Mouse (Mus musculus): ENCODE measurements around the gene Lix1. TPM values are rescaled to one million over a fixed set of nuclear protein-coding genes. Genes with fewer than 3 reads are reported as not detected.

Gene Lix1
- total and polyA plus RNA-seq, 2 experiments: 0.07 to 0.46 TPM

GRCm38 (mm10) chr17:17424609-17425307 is 22.3 kb downstream of the Lix1 start:
- no peak for DNase-seq (ENCODE audit: extremely low read depth, low read depth, low spot score)
- H3K27ac ChIP-seq (replicated peaks; ENCODE audit: insufficient read depth, low read depth, low read length): no peak overlapping the region
- no peaks in the 10 kb centered on the region for H3K36me3 ChIP-seq (ENCODE audit: control insufficient read depth, insufficient read depth, low read length)
- no peaks in the 10 kb centered on the region for H3K27me3 ChIP-seq (ENCODE audit: control insufficient read depth, insufficient read depth, low read length)
- no peaks in the 10 kb centered on the region for H3K4me1 ChIP-seq (ENCODE audit: control insufficient read depth, insufficient read depth, low read length)
- no peaks in the 10 kb centered on the region for H3K79me2 ChIP-seq (ENCODE audit: control insufficient read depth, insufficient read depth, low read length)
- WGBS: 45% methylated on average over 4 of the region's 4 CpGs
- H3K9ac ChIP-seq (ENCODE audit: low read depth, low read length): no peak overlapping the region
- TF ChIP-seq POLR2A (IDR thresholded peaks at IDR 0.05; ENCODE audit: extremely low read depth, insufficient read depth, low read length) (no peak), CTCF (IDR thresholded peaks at IDR 0.05; ENCODE audit: low read depth, low read length) (no peak)
- no peak overlapping the region for H3K4me3 ChIP-seq (ENCODE audit: insufficient read depth, low read depth, low read length)

DNA sequence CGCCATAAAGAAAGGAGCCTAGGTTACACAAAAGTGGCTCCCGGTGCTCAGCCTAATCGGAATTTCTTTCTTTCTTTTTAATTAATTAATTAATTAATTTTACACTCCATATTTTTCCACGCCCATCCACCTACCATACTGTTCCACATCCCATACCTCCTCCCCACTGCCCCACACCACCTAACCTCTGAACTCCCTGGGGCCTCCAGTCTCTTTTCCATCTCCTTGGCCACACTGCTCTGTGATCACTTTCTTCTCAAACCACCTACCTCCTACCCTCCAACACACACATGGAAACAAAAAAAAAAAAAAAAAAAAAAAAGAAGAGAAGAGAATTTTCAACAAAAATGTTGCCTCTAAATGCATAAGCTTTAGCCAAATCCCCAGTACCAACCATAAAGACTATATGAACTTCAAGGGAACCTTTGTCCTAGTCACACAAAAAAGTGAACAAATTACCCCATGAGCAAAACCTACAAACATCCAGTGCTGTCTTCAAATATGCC is 22.9 kb downstream of the Lix1 start:
- H3K36me3 ChIP-seq (ENCODE audit: control insufficient read depth, insufficient read depth, low read length): no peaks in the 10 kb centered on the region
- H3K9ac ChIP-seq (ENCODE audit: low read depth, low read length): no peak overlapping the region
- no peaks in the 10 kb centered on the region for H3K27me3 ChIP-seq (ENCODE audit: control insufficient read depth, insufficient read depth, low read length)
- WGBS: 66% methylated on average over 4 of the region's 4 CpGs
- no peak overlapping the region for H3K4me3 ChIP-seq (ENCODE audit: insufficient read depth, low read depth, low read length)
- no peak overlapping the region for H3K27ac ChIP-seq (replicated peaks; ENCODE audit: insufficient read depth, low read depth, low read length)
- no peaks in the 10 kb centered on the region for H3K79me2 ChIP-seq (ENCODE audit: control insufficient read depth, insufficient read depth, low read length)
- no peaks in the 10 kb centered on the region for H3K4me1 ChIP-seq (ENCODE audit: control insufficient read depth, insufficient read depth, low read length)
- no peak for TF ChIP-seq POLR2A (IDR thresholded peaks at IDR 0.05; ENCODE audit: extremely low read depth, insufficient read depth, low read length)
- DNase-seq (ENCODE audit: extremely low read depth, low read depth, low spot score): no peak

- no peak for DNase-seq (ENCODE audit: extremely low read depth, low read depth, low spot score)
- no peak for TF ChIP-seq POLR2A (IDR thresholded peaks at IDR 0.05; ENCODE audit: extremely low read depth, insufficient read depth, low read length)
- no peak for TF ChIP-seq CTCF (IDR thresholded peaks at IDR 0.05; ENCODE audit: low read depth, low read length)
- Histone ChIP-seq H3K4me3 (ENCODE audit: insufficient read depth, low read depth, low read length) (no peak overlapping the region), H3K27ac (replicated peaks; ENCODE audit: insufficient read depth, low read depth, low read length) (no peak overlapping the region), H3K9ac (ENCODE audit: low read depth, low read length) (no peak overlapping the region), H3K27me3 (ENCODE audit: control insufficient read depth, insufficient read depth, low read length) (no peaks in the 10 kb centered on the region), H3K79me2 (ENCODE audit: control insufficient read depth, insufficient read depth, low read length) (no peaks in the 10 kb centered on the region), H3K4me1 (ENCODE audit: control insufficient read depth, insufficient read depth, low read length) (no peaks in the 10 kb centered on the region), H3K36me3 (ENCODE audit: control insufficient read depth, insufficient read depth, low read length) (no peaks in the 10 kb centered on the region)
- WGBS: 66% methylated on average over 3 of the region's 3 CpGs
Measured at GRCm38 (mm10) chr17:17425906-17426305, 23.4 kb downstream of the Lix1 start.

GRCm38 (mm10) chr17:17428888-17429287 is 26.4 kb downstream of the Lix1 start:
- WGBS: 84% methylated on average over 2 of the region's 2 CpGs
- no peaks in the 10 kb centered on the region for H3K4me1 ChIP-seq (ENCODE audit: control insufficient read depth, insufficient read depth, low read length)
- H3K9ac ChIP-seq (ENCODE audit: low read depth, low read length): no peak overlapping the region
- no peaks in the 10 kb centered on the region for H3K36me3 ChIP-seq (ENCODE audit: control insufficient read depth, insufficient read depth, low read length)
- no peaks in the 10 kb centered on the region for H3K79me2 ChIP-seq (ENCODE audit: control insufficient read depth, insufficient read depth, low read length)
- DNase-seq (ENCODE audit: extremely low read depth, low read depth, low spot score): no peak
- TF ChIP-seq POLR2A (IDR thresholded peaks at IDR 0.05; ENCODE audit: extremely low read depth, insufficient read depth, low read length) (no peak), CTCF (IDR thresholded peaks at IDR 0.05; ENCODE audit: low read depth, low read length) (no peak)
- H3K27ac ChIP-seq (replicated peaks; ENCODE audit: insufficient read depth, low read depth, low read length): no peak overlapping the region
- H3K4me3 ChIP-seq (ENCODE audit: insufficient read depth, low read depth, low read length): no peak overlapping the region
- H3K27me3 ChIP-seq (ENCODE audit: control insufficient read depth, insufficient read depth, low read length): no peaks in the 10 kb centered on the region

- no peaks in the 10 kb centered on the region for H3K27me3 ChIP-seq (ENCODE audit: control insufficient read depth, insufficient read depth, low read length)
- no peak overlapping the region for H3K9ac ChIP-seq (ENCODE audit: low read depth, low read length)
- TF ChIP-seq POLR2A (IDR thresholded peaks at IDR 0.05; ENCODE audit: extremely low read depth, insufficient read depth, low read length): no peak
- TF ChIP-seq CTCF (IDR thresholded peaks at IDR 0.05; ENCODE audit: low read depth, low read length): no peak
- H3K79me2 ChIP-seq (ENCODE audit: control insufficient read depth, insufficient read depth, low read length): no peaks in the 10 kb centered on the region
- H3K27ac ChIP-seq (replicated peaks; ENCODE audit: insufficient read depth, low read depth, low read length): no peak overlapping the region
- H3K36me3 ChIP-seq (ENCODE audit: control insufficient read depth, insufficient read depth, low read length): no peaks in the 10 kb centered on the region
- H3K4me3 ChIP-seq (ENCODE audit: insufficient read depth, low read depth, low read length): no peak overlapping the region
- no peaks in the 10 kb centered on the region for H3K4me1 ChIP-seq (ENCODE audit: control insufficient read depth, insufficient read depth, low read length)
- 77% methylated on average over 4 of the region's 4 CpGs for whole genome bisulfite sequencing
- DNase-seq (ENCODE audit: extremely low read depth, low read depth, low spot score): no peak
Measured at GRCm38 (mm10) chr17:17433679-17434078, 31.2 kb downstream of the Lix1 start.

DNA sequence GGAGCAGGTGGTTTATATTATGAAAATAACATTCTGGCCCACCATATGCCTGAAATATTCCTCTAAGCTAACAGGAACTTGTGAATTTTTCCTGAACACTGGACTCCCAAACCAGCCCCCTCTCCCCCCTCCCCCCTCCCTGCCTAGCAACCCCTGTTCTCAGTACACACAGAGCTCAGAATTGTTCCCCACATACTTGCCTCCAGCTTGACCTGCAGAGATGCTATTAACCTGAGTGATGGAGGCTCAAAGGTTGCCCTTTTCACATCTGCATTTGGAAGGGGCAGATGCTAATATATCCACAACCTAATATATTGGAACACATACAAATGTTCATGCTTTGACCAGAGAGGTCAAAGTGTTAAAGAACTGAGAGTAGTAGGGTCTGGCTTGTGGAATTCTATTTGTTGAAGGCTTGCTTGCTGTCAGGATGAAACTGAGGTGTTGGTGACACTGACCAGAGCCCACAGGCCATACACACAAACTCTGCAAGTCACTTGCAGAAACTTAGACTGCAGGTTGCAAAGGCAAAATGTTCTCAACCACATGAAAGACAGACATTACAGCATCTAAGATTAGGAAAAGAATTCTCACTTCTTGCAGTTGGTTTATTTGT is 36.2 kb downstream of the Lix1 start:
- Histone ChIP-seq H3K79me2 (ENCODE audit: control insufficient read depth, insufficient read depth, low read length) (no peaks in the 10 kb centered on the region), H3K27me3 (ENCODE audit: control insufficient read depth, insufficient read depth, low read length) (no peaks in the 10 kb centered on the region), H3K27ac (replicated peaks; ENCODE audit: insufficient read depth, low read depth, low read length) (no peak overlapping the region), H3K4me3 (ENCODE audit: insufficient read depth, low read depth, low read length) (no peak overlapping the region), H3K9ac (ENCODE audit: low read depth, low read length) (no peak overlapping the region), H3K4me1 (ENCODE audit: control insufficient read depth, insufficient read depth, low read length) (no peaks in the 10 kb centered on the region), H3K36me3 (ENCODE audit: control insufficient read depth, insufficient read depth, low read length) (no peaks in the 10 kb centered on the region)
- DNase-seq (ENCODE audit: extremely low read depth, low read depth, low spot score): no peak
- TF ChIP-seq CTCF (IDR thresholded peaks at IDR 0.05; ENCODE audit: low read depth, low read length) (no peak), POLR2A (IDR thresholded peaks at IDR 0.05; ENCODE audit: extremely low read depth, insufficient read depth, low read length) (no peak)
